Mouse (Mus musculus): Measurements from ENCODE around the gene Sept9. TPM values are rescaled to one million over a fixed set of nuclear protein-coding genes. Genes with fewer than 3 reads are reported as not detected.

Sept9 gene
- 164 and 165 TPM in 2 replicates for polyA plus RNA-seq (2016; fragmentation: Nextera tagmentation; extraction: Ambion mirVana)

DNA sequence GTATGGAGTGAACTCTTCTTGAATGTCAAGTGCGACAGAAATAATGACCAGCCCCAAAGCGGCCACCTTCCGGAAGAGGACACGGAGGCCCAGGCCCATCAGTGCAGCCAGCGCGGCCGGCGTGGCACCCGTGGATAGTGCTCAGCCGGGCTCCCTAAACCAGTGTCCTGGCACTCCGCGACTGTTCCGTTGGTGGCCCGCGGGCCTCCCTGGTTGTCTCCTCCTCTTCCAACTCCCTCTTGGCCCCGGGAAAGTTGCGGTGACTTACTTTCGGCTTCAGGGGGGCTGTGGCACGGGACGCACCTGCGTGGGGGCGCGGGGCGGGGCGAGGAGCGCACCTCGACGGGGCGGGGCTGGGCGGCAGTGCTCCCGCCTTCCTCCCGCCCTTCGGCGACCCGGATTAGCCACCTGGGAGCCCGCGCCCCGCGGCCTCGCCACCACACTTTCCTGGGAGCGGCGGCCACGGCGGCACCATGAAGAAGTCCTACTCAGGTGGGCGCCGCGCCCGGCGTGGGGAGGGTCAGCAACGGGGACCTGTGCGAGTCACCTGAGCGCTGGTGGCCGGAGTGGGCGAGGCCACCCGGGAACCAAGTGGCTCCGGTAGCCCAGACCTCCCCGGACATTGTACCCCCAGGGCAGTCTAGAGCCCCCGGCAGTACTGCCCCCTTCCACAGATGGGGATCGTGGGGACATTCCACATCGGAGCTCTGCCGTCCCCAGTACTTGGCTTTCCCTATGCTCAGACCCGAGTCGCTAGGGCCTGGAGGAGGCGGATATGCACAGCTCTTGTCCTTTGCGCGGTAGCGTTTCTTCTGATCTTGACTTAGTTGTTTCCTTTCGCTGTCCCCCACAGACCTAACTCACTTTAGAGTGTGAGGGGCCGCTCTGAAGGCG, at the start of gene Sept9:
Gene Sept9, plus strand, starts transcription at position 380 of the 894 bp plus-strand sequence.
- no peak for ATAC-seq (ENCODE audit: low FRiP score, low read depth)
- Histone ChIP-seq H3K27me3 (replicated peaks) (peaks cover 51% of the 10 kb centered on the region), H3K9ac (0 out of 2 replicates have a peak within 1 kb of the TSS, but pooled peaks have one; percentile 33), H3K4me1 (peaks cover 10% of the 10 kb centered on the region), H3K4me2 (replicated peaks) (peak within 1 kb of the TSS; percentile 70), H3K27ac (no peak within 1 kb of the TSS), H3K4me3 (peak within 1 kb of the TSS; percentile 35), H3K9me3 (no peaks in the 10 kb centered on the region), H3K36me3 (no peaks in the 10 kb centered on the region)
- WGBS = under 1% methylated on average over 70 of the region's 70 CpGs

DNA sequence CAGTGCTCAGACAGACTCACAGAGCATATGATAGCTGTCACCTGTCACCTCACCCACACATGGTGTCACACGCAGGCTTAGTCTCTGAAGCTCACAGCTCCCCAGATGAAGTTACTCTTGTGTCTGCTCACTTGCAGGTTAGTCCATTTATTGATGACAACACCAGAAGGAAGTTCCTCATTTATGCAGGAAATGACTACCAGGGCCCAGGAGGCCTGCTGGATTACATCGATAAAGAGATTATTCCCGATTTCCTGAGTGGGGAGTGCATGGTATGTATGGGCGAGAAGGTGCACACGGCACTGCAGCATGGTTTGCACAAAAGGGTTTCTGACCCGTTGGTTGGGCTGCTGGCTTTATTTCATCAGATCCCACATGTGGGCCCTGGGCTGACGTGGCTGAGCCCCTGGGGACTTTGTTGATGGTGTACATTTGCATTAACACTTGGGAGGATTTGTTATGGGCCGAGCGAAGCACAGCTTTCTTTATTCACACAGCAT, 48.9 kb upstream of the Sept9 start:
- H3K36me3 ChIP-seq = peaks cover 87% of the 10 kb centered on the region

DNA sequence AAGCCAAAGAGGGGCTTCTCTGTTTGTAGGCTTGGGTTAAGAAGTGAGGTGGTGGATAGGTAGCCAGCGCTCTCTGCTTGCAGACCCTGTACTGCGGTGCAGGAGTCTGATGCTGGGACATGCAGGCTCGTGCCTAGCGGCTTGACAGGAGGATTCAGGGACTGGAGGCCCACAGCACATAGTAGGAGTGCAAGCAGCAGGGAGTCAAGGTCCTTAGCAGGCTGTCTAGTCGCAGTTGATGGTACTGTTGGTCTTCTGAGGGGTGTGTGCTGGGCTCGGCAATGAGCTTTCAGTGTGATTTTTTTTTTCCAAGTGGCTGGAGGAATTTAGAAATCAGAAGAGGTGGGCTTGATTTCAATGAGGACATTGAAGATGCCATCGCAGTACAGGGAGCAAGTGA, 48.0 kb upstream of the Sept9 start:
- Histone ChIP-seq H3K9ac (no peak overlapping the region), H3K4me2 (replicated peaks) (no peak overlapping the region), H3K9me3 (no peaks in the 10 kb centered on the region), H3K4me3 (no peak overlapping the region), H3K4me1 (peaks cover 20% of the 10 kb centered on the region), H3K36me3 (peaks cover 86% of the 10 kb centered on the region), H3K27me3 (replicated peaks) (no peaks in the 10 kb centered on the region), H3K27ac (no peak overlapping the region)
- 94% methylated on average over 7 of the region's 7 CpGs for WGBS
- no peak for ATAC-seq (ENCODE audit: low FRiP score, low read depth)

More for the DNA sequence above, 48.9 kb upstream of the Sept9 start:
- no peaks in the 10 kb centered on the region for H3K9me3 ChIP-seq
- no peak for ATAC-seq (ENCODE audit: low FRiP score, low read depth)
- H3K4me1 ChIP-seq = peaks cover 12% of the 10 kb centered on the region
- H3K27me3 ChIP-seq (replicated peaks) = no peaks in the 10 kb centered on the region
- no peak overlapping the region for H3K4me3 ChIP-seq
- H3K4me2 ChIP-seq (replicated peaks) = no peak overlapping the region
- 76% methylated on average over 9 of the region's 9 CpGs for whole genome bisulfite sequencing
- no peak overlapping the region for H3K27ac ChIP-seq
- no peak overlapping the region for H3K9ac ChIP-seq

DNA sequence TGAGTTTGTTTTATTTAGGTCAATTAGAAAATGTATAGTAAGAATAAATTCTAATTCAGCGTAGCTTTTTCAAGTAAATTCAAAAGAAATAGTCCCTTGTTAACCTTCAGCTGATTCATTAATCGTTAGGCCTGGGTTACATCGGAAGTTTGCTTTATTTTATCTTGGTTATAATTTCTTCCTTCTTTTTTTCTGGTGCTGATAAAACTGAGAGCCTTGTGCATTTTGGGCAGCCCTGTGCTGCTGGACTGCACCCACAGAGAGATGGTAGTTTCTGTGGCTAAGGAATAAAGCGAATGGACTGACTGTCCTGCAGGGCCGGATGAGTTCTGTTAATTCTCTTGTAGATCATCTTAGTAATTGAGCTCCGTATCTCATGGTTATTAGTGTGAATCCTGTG, 46.9 kb upstream of the Sept9 start:
- Histone ChIP-seq H3K9me3 (no peaks in the 10 kb centered on the region), H3K27me3 (replicated peaks) (no peaks in the 10 kb centered on the region), H3K4me3 (no peak overlapping the region), H3K4me2 (replicated peaks) (no peak overlapping the region), H3K36me3 (peaks cover 84% of the 10 kb centered on the region), H3K4me1 (peaks cover 20% of the 10 kb centered on the region), H3K9ac (no peak overlapping the region), H3K27ac (no peak overlapping the region)
- ATAC-seq (ENCODE audit: low FRiP score, low read depth) = no peak
- 94% methylated on average over 6 of the region's 6 CpGs for WGBS

DNA sequence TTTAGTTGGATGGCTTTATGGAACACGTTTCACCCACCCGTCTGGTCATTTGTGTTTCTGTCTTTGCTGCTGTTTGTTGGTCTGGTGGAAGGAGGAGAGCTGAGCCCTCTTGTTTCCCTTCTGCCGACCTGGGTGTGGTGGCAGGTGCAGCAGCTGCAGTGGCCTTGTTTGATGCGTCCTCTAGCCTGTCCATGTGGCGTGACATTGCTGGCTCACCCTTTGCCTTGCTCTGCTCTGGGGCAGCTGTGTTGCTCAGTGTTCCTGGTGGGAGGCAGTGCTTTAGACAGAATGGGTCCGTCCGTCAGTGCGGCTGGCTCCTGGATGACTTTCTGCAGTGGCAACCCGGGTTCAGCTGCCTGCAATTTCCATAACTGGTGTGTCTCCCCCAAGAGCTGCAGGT, 45.9 kb upstream of the Sept9 start:
- ATAC-seq (ENCODE audit: low FRiP score, low read depth) = no peak
- H3K4me2 ChIP-seq (replicated peaks) = no peak overlapping the region
- H3K36me3 ChIP-seq = peaks cover 84% of the 10 kb centered on the region
- H3K27ac ChIP-seq = no peak overlapping the region
- no peaks in the 10 kb centered on the region for H3K9me3 ChIP-seq
- peaks cover 20% of the 10 kb centered on the region for H3K4me1 ChIP-seq
- no peak overlapping the region for H3K4me3 ChIP-seq
- H3K27me3 ChIP-seq (replicated peaks) = no peaks in the 10 kb centered on the region
- H3K9ac ChIP-seq = no peak overlapping the region
- WGBS = 71% methylated on average over 9 of the region's 9 CpGs

DNA sequence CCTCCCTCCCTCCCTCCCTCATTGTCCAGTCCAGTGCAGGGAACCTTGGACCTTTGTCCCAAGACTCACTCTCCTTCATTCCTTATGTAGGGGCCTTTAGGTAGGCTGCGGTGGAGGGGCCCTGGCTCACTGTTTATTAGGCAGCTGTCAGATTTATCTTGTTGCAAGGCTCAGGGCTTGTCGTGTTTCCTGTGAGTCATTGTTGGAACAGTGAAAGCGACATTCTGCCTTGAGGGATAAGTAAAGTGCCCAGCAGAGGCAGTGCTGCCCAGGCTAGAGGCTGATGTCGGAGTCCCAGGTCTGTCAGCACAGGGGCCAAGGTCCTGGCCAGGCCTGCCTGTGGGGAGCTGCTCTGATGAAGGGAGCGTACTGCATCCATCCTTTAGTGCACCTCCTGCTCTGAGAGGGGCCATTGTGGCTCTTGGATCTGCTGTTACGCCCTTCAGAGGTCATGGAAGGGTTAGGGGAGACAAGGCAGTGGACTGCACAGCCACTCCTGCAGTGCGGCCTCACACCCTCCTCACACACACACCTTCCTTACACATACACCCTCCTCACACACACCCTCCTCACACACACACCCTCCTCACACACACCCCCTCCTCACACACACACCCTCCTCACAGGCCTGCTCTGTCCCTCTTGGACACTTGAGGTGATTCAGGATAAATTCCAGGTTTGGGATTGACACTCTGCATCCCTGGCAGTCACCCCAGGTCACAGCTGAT, 45.2 kb upstream of the Sept9 start:
- 36% methylated on average over 7 of the region's 7 CpGs for WGBS
- H3K9me3 ChIP-seq = no peaks in the 10 kb centered on the region
- no peak for ATAC-seq (ENCODE audit: low FRiP score, low read depth)
- H3K4me1 ChIP-seq = peaks cover 20% of the 10 kb centered on the region
- H3K9ac ChIP-seq = no peak overlapping the region
- no peaks in the 10 kb centered on the region for H3K27me3 ChIP-seq (replicated peaks)
- no peak overlapping the region for H3K4me2 ChIP-seq (replicated peaks)
- H3K36me3 ChIP-seq = peaks cover 84% of the 10 kb centered on the region
- H3K27ac ChIP-seq = no peak overlapping the region
- no peak overlapping the region for H3K4me3 ChIP-seq

DNA sequence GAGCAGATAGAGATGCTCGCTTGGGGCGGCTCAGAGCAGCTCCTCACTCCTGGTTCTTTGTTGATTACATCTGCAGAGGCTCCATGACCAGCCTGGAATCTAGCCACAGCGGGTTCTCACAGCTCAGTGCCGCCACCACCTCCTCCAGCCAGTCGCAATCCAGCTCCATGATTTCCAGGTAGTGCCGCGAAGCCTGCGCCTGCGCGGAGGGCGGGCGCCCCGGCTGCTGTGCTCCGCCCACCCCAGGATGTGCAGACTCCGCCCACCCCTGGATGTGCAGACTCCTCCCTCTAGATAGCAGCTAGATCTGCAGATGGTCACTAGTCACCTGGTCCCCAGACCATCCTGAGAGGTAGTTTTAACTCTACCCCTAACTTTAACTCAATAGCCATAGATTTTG, 42.7 kb upstream of the Sept9 start:
- WGBS = 6% methylated on average over 14 of the region's 15 CpGs
- Histone ChIP-seq H3K36me3 (peaks cover 72% of the 10 kb centered on the region), H3K4me3 (no peak overlapping the region), H3K4me2 (replicated peaks) (no peak overlapping the region), H3K9ac (no peak overlapping the region), H3K9me3 (no peaks in the 10 kb centered on the region), H3K4me1 (peaks cover 20% of the 10 kb centered on the region), H3K27me3 (replicated peaks) (no peaks in the 10 kb centered on the region), H3K27ac (no peak overlapping the region)
- ATAC-seq (ENCODE audit: low FRiP score, low read depth) = peak; percentile 17; the same call in 1 of the 2 replicates

DNA sequence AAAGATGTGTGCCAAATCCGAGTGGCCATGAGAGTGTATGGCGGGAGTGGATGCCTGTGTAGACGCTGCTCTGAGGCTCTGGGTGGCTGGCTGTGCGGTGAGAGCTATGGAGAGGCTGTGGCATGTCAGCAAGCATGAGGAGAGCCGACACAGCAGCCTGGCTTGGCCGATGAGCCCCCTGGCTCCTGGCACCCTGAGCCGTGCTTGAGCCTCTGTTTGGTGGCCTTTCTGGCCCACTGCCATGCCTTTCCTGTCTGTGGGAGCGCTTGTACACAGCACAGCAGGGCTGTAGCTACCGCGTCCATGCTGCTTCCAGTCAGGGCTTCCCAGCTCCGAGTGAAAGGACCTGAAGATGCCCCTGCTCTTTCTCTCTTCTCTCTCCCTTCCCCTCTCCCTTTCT, 41.1 kb upstream of the Sept9 start:
- ATAC-seq (ENCODE audit: low FRiP score, low read depth) = no peak
- WGBS = 87% methylated on average over 11 of the region's 11 CpGs
- no peaks in the 10 kb centered on the region for H3K27me3 ChIP-seq (replicated peaks)
- peaks cover 19% of the 10 kb centered on the region for H3K4me1 ChIP-seq
- H3K9ac ChIP-seq = 0 out of 2 replicates have a peak overlapping the region, but pooled peaks have one; percentile 10
- no peaks in the 10 kb centered on the region for H3K9me3 ChIP-seq
- H3K4me2 ChIP-seq (replicated peaks) = no peak overlapping the region
- peaks cover 64% of the 10 kb centered on the region for H3K36me3 ChIP-seq
- H3K27ac ChIP-seq = no peak overlapping the region
- H3K4me3 ChIP-seq = no peak overlapping the region

DNA sequence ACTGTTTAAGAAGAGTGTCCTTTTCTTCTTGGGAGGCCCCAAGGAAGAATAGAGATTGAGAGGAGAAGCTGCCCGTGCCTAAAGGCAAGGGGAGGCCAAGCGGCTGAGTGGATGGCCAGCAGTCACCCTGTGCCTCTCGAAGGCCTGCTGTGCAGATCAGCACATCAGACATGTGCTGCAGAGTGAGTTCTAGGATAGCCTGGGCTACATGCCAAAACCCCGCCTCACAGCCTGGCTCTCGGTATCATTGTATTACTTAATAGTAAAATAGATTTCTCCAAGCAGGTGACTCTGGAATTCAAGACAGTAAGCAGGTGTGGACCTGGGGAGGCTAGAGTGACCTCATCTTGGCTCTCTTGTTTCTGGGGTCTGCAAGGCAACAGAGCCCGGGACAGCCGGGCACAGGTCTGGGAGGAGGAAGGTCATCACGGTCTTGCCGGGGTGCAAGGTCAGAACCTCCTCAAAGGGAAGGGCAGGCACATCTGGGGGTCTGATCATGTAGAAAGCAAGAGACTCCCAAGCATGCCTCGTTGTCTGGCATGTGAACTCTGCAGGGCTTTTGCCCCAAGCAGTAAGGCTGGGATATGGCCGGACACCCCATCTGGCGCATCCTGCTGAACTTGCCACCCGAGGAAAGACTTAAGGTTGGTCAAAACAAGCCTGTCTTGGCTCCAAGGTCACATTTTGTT, 40.1 kb upstream of the Sept9 start:
- H3K4me2 ChIP-seq (replicated peaks) = no peak overlapping the region
- no peak for ATAC-seq (ENCODE audit: low FRiP score, low read depth)
- whole genome bisulfite sequencing = 93% methylated on average over 13 of the region's 13 CpGs
- peaks cover 10% of the 10 kb centered on the region for H3K4me1 ChIP-seq
- no peak overlapping the region for H3K9ac ChIP-seq
- no peaks in the 10 kb centered on the region for H3K27me3 ChIP-seq (replicated peaks)
- H3K27ac ChIP-seq = no peak overlapping the region
- peaks cover 57% of the 10 kb centered on the region for H3K36me3 ChIP-seq
- no peak overlapping the region for H3K4me3 ChIP-seq
- H3K9me3 ChIP-seq = no peaks in the 10 kb centered on the region

DNA sequence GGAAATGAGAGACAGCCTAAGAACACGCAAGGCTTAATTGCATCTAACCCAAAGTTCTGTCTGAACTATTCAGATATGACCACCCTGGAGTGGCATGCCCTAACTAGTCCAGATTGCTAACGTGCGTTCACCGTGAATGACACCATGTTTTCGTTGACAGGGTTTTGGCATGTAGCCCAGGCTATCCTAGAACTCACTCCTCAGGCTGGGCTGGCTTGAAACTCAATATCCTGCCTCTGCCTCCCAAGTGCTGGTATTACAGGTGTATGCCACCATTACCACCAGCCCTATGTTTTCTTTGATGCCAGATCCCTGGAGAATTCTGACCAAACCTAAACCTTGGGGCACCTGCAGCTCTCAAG, 39.5 kb upstream of the Sept9 start:
- WGBS = 97% methylated on average over 5 of the region's 5 CpGs
- H3K36me3 ChIP-seq = peaks cover 52% of the 10 kb centered on the region
- no peak overlapping the region for H3K9ac ChIP-seq
- no peaks in the 10 kb centered on the region for H3K27me3 ChIP-seq (replicated peaks)
- no peak overlapping the region for H3K4me2 ChIP-seq (replicated peaks)
- no peak overlapping the region for H3K27ac ChIP-seq
- H3K4me3 ChIP-seq = no peak overlapping the region
- peaks cover 8% of the 10 kb centered on the region for H3K4me1 ChIP-seq
- no peak for ATAC-seq (ENCODE audit: low FRiP score, low read depth)
- no peaks in the 10 kb centered on the region for H3K9me3 ChIP-seq

DNA sequence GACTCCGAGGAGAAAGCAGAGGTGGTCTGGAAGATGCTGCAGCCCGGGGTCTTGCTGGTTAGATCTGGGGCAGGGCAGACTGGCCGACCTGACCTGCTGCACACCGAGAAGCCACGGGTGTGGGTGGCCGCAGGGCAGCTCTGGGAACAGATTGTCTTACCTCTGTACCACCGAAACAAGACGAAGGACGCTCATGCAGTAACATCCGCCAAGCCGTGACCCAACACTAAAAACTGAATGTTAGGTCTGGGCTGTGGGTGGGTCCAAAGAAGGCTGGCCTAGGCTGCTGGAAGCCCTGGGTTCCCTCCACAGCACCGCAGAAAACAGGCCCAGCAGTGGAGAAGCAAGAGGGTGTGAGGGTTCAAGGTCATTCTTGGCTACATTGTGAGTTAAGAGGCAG, 38.7 kb upstream of the Sept9 start:
- Histone ChIP-seq H3K4me1 (peaks cover 6% of the 10 kb centered on the region), H3K27me3 (replicated peaks) (no peaks in the 10 kb centered on the region), H3K36me3 (peaks cover 43% of the 10 kb centered on the region), H3K27ac (no peak overlapping the region), H3K9me3 (no peaks in the 10 kb centered on the region), H3K9ac (no peak overlapping the region), H3K4me3 (no peak overlapping the region), H3K4me2 (replicated peaks) (no peak overlapping the region)
- ATAC-seq (ENCODE audit: low FRiP score, low read depth) = no peak
- 94% methylated on average over 12 of the region's 12 CpGs for WGBS

DNA sequence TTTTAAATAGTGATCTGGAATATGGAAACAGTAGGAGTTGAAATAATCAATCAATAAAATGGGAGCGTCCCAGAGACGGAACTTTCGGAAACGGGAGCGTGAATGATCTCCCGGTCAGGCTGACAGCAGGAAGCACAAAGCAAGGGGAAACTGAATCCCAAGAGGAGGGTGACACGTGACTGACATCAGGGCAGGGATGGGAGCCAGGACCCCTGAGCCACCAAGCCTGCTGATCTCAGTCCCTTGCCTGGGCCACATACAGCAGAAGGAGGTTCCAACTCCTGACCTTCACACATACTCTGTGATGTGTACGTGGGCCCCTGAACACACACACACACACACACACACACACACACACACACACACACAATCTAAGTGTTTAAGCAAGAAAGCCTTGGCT, 37.9 kb upstream of the Sept9 start:
- H3K4me1 ChIP-seq = no peaks in the 10 kb centered on the region
- H3K9ac ChIP-seq = no peak overlapping the region
- H3K4me2 ChIP-seq (replicated peaks) = no peak overlapping the region
- H3K36me3 ChIP-seq = peaks cover 37% of the 10 kb centered on the region
- no peak overlapping the region for H3K4me3 ChIP-seq
- no peaks in the 10 kb centered on the region for H3K27me3 ChIP-seq (replicated peaks)
- no peak overlapping the region for H3K27ac ChIP-seq
- ATAC-seq (ENCODE audit: low FRiP score, low read depth) = no peak
- H3K9me3 ChIP-seq = no peaks in the 10 kb centered on the region
- 82% methylated on average over 8 of the region's 8 CpGs for WGBS
